Mouse (Mus musculus) left cerebral cortex, postnatal 10 days (tissue): ENCODE results near the gene Rsph14. TPM values are rescaled to one million over a fixed set of nuclear protein-coding genes. Genes with fewer than 3 reads are reported as not detected.
A peak's percentile ranks its signal among the peaks of the same experiment; 100 is the strongest.

ENCODE experiments used
- DNase-seq, 2 experiments: peaks; one replicate each; pipeline ENCODE4 v3.0.0; 2021 to 2022; ENCODE audit warnings: low spot score in 2 of 2, mixed read lengths in 1 of 2; ENCODE audit errors: extremely low spot score in 1 of 2
- intact Hi-C: fragments of 180-260 bp; cut with DNase I; formaldehyde crosslinking; loops from one replicate; pipeline ENCODE4 v1.15.1; 2025
- total RNA-seq, 2 experiments: library from RNA; stranded (reverse); gene quantifications; 2 replicates each; pipeline ENCODE4 v1.2.3; 2021

Rsph14 gene
- under 1 TPM; 0.53 to 0.64 TPM for total RNA-seq

DNA sequence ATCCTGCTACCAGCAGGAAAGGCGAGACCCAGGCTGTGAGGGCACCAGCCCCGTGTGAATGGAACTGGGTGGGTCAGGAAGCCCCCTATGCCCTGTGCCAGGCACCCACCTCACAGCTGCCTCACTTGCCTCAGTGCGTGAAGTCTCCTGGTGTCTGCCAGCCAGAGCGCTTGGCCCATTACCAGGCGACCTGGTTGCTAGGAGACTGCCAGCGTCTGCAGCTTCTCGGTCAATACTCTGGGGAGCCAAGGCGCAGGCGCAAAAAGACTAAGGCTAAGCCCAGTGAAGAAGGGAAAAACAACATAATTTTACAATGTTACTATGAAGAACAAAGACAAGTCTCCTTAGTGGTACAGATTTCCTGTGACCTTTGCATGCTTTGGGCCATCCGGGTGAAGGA lies at the start of gene Rsph14:
TSS of gene Rsph14 (minus strand) at position 192 of the 400 bp plus-strand sequence.
- intact Hi-C loops: no loop called here

DNA sequence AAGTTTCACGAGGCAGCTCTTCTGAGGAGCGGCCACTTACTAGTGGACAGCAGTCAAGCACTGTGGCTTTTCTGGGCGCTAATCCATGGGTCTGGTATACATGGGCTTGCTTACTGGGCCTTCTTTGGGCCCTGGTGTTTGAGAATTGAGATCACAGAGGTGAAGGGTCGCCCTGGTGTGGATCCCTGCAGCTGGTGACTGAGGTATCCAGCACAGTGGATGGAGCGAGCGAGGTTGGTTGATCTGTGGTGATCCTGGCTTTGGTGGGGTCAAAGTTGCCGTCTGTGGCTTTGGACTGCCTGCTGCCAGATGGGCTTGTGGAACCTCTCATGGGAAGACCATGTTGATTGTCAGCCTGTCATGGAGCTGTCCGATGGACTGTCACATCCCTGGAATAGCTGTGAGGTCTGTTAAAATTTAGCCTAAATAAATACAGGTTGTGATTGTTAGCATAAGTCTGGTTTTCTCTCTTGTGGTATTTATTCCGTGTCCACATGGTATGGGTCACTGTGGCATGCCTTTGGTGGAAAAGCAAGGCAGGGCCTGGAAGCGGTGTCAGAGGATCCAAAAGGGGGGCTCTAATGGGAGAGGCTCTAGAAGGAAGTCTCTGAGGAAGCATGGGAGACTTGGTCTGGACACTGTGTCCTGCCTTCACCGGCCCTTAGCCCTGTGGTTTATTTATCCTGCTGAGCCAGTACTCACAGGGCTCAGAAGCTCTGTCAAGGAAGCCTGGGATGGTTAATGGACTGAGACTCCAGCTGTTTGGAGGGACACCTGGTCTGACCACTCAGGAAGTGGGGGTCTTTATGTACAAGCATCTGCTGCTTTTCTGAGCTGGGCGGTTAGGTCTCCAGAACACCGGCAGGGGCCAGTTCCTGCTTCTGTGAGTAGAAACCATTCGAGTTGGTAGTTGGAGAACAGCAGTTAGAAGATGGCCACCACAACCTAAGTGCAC lies 46.1 kb upstream of the Rsph14 start:
- intact Hi-C loops: no loop called here
- DNase-seq: no peak

More for the DNA sequence above, at the start of gene Rsph14:
- DNase-seq: peak; percentile 87 to 91

GRCm38 (mm10) chr10:75075665-75076064 lies 43.3 kb upstream of the Rsph14 start:
- intact Hi-C loops: no loop called here

DNA sequence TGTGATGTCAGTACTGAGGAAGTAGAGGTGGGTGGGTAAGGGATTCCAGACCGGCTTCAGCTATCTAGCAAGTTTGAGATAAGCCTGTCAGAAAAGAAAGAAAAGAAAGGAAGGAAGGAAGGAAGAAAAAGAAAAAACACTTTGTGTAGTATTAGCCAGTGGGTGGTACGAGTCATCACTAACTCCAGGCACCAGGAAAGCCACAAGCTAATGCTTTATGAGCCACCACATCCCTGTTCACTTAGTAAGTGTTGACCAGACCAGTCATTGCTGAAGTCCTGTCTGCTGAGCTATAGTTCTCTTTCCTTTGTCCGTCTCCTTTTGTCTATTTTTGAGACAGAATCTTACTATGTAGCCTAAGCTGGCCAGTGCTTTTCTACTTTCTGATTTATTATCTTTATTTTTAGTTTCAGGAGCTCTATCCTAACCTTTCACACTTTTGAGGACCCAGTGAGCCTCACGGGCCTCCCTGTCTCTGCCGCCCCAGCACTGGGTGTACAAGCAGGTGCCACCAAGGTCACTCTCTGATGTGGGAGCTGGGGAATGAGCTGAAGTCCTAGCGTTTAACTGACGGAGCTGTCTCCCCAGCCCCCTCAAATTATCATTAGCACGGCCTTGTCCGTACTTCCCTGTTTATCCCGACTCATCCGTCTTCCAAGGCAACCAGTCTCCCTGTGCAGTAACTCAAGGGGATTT lies 38.0 kb upstream of the Rsph14 start:
- DNase-seq: no peak
- intact Hi-C loops: no loop called here

More at GRCm38 (mm10) chr10:75075665-75076064, 43.3 kb upstream of the Rsph14 start:
- DNase-seq: no peak

DNA sequence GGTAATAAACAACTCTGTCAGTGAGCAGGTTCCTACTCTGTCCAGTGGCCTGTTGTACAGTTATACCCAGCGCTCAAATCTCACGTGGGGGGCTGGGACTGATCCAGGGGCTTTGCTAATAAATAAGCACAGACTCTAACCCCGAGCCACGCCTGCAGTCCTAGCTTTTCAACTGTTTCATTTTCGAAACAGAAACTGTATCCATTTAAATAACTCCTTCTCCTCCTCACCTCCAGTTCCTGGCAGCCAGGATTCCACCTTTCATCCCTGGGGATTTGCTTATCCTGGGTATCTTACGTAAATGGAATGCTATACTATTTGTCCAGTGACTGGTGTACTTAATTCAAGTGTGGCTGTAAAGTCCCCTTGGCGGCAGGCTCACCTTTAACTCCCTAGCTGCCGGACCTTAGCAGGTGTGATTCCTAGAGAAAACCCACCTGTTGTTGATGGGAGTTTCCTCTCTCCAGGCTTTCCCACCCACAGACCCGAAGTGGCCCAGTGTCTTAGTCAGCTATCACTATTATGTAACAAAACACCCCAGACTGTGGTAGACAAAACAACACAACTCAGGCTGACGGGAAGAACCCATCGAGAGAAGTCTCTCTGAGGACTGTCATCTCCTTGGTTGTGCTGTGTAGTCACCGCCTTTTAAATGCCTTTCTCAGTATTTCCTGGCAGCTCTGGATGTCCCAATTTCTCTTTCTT lies 36.4 kb upstream of the Rsph14 start:
- intact Hi-C loops: no loop called here
- no peak for DNase-seq

DNA sequence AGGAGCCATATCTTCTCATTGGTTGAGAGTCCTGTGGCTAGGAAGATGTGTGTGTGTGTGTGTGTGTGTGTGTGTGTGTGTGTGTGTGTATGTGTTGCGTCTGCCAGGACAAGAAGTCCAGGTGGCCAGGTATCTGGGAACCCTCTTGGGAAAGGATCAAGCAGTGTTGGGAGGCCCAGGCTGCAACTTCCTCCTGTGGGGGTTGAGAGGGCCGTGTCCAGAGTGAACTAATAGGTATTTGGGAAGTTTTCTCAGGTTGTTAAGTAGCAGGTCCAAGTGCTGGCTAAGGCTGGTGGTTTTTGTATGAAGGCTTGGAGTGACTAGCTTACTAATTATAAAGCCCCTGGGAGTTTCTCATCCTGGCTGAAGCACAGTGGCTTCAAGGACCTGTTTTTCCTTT lies 35.7 kb upstream of the Rsph14 start:
- DNase-seq: no peak
- intact Hi-C loops: no loop called here

DNA sequence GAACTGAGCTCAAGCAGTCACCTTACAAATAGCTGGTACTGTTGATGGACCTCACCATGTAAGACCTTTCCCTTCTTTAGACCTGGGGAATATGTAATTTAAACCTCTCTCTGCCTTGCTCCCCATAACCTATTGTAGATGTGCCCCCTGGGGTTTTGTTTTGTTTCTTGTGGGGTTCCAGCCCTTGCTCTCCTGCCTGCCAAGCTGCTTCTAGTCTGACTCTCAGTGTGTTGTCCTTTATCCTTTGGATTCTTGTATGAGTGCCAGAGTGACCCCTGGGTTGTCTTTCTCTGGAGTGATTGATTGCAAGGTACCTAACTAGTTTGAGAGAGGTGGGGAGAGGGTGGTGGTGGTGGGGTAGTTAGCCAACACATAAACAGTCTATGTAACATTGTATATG lies 35.1 kb upstream of the Rsph14 start:
- no peak for DNase-seq
- intact Hi-C loops: no loop called here

DNA sequence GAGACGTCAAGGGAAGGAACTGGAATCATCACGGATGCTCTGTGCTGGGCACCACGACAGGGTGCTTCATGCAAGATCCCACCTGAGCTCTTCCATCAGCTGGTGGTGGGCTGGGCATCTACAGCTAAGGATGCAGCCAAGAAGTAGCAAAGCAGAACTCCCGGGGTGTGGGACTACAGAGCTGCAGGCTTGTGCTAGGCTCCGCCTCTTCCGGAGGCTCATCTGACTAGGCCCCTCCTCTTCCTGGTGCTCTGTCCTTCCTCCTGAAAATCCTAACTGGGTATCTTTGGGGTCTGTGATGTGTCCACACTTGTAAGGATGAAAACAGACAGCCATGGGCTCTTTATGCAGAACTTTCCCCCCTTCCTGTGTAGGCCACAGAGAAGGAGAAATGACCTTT lies 33.3 kb upstream of the Rsph14 start:
- intact Hi-C loops: no loop called here
- no peak for DNase-seq

DNA sequence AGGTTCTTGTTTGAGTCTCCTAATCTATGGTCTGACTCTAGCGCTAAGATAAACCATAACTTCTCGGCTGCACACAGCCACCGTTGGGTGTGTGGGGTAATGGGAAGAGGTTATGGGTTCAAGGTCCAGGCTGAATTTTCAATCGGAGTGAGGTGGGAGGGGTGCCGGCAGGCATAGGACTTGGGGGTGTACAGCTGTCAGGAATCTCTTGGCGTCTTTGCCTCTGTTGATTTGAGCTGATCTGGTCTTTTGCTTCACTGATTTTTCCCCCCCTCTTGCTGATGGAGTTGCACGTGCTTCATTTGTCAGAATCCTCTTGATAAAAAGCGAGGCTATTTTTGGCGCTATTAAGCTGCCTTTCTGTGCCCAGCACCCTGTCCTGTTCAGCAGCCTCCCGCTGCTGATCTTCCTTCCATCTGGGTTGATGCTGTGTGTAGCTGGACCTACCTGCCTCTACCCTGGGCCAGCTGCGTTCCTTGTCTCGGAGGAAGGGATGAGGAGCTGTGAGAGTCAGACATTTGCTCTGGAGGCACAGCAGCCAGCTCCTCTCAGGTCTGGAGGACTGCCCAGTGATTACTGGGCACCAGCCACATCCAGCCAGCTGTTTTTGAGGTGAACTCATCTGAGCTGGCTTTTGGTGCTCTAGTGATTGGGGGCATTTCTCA lies 31.0 kb upstream of the Rsph14 start:
- DNase-seq: no peak
- intact Hi-C loops: loop anchor here (5.0 kb wide), 1 partner anchor 39 kb away; no protein-coding TSS in a partner anchor

DNA sequence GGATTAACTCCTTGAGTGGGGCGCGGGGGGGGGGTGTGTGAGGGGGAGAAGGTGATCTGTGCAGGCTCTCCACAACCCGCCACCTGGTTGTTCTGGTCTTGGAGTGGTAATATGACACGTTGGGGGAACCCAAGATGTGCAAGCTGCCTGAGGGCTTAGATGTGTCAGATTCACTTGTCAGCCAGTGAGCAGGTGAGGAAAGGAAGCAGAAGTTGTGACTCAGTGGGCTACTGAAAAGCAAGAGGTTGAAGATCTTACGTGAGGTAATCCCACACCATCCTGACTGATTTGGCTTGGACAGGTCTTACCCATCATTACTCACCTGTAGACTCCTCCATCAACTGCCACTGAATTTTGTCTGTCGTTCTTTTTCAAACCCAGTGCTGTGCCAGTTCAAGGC lies 30.2 kb upstream of the Rsph14 start:
- DNase-seq: no peak
- intact Hi-C loops: loop anchor here (5.0 kb wide), 1 partner anchor 40 kb away; no protein-coding TSS in a partner anchor

DNA sequence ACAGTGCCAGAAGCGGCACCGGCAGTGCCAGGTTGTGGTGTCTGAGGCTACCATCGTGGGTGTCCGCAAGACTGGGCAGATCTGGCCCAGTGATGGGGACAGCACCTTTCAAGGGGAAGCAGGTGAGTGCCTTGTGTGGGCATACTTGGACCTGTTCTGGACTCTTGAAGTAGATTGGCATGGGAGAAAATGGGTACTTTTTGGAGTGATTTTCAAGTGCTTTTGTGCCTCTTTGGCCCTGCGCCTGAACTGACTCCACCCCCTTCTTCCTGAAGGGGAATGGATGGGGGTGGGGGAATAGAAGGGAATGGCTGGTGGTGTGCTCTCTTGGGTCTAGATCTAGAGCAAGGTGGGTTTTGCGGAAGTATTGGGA lies 29.8 kb upstream of the Rsph14 start:
- intact Hi-C loops: loop anchor here (5.0 kb wide), 1 partner anchor 40 kb away; no protein-coding TSS in a partner anchor

DNA sequence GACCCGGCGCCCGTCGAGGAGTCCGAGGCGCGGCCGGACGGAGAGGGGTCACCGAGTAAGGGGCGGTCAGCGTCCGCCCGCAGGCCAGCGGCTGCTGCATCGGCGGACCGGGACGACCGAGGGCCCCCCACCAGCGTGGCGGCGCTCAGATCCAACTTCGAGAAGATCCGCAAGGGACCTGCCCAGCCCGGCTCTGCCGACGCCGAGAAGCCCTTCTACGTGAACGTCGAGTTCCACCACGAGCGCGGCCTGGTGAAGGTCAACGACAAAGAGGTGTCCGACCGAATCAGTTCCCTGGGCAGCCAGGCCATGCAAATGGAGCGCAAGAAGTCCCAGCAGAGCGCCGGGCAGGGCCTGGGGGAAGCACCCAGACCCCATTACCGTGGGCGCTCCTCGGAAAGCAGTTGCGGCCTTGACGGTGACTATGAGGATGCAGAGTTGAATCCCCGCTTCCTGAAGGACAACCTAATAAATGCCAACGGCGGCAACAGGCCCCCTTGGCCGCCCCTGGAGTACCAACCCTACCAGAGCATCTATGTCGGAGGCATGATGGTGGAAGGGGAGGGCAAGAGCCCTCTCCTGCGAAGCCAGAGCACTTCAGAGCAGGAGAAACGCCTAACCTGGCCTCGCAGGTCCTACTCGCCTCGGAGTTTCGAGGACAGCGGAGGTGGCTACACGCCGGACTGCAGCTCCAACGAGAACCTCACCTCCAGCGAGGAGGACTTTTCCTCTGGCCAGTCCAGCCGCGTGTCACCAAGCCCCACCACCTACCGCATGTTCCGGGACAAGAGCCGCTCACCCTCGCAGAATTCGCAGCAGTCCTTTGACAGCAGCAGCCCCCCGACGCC lies 29.2 kb upstream of the Rsph14 start:
- DNase-seq: peak in 1 of 2 experiments; percentile 52
- intact Hi-C loops: loop anchor here (5.0 kb wide), 1 partner anchor 41 kb away; no protein-coding TSS in a partner anchor

More for the DNA sequence above, 29.8 kb upstream of the Rsph14 start:
- peak in 1 of 2 experiments; percentile 62 for DNase-seq

- intact Hi-C loops: loop anchor here (5.0 kb wide), 1 partner anchor 41 kb away; no protein-coding TSS in a partner anchor
- DNase-seq: no peak
Observed at GRCm38 (mm10) chr10:75060843-75061235, 28.5 kb upstream of the Rsph14 start.

DNA sequence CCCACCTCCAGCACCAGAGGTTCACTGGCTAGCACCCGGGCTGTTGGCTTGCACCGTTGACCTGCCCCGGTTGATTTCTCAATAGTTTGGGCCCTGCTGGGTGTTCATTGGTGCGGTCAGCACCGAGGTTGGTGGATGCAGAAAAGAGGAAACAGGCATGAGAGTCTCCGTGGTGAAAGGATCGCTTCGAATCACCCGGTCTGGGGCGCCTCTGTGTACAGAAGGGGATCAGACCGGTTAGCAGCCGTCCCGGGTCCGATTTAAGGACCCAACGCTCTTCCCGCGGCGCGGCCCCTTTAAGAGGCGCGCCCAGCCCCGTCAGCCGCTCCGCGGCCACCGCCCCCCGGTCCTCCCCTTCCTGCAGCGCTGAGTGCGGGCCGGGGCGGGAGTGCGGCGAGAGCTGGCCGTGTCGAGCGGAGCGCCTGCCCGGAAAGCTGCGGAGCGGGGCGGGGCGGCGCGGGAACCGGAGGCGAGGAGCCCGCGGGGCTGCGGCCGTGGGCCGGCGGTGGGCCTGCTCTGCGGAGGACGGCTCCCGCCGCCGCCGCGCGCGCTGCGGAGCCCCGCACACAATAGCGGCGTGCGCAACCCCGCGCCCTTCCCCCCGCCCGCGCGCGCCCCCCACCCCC lies 27.9 kb upstream of the Rsph14 start, which contains the start of gene Bcr:
TSS of gene Bcr (plus strand) at position 376 of the 626 bp plus-strand sequence.
- intact Hi-C loops: loop anchor here (5.0 kb wide), 1 partner anchor 42 kb away; no protein-coding TSS in a partner anchor
- DNase-seq: peak; percentile 60 to 90

- DNase-seq: peak; percentile 72 to 75
- intact Hi-C loops: loop anchor here (1.0 kb wide), 1 partner anchor 92 kb away; no protein-coding TSS in a partner anchor
Observed at GRCm38 (mm10) chr10:75059396-75059795, 27.0 kb upstream of the Rsph14 start.

GRCm38 (mm10) chr10:75058761-75059395 lies 26.5 kb upstream of the Rsph14 start:
- intact Hi-C loops: loop anchor here (1.0 kb wide), 1 partner anchor 92 kb away; no protein-coding TSS in a partner anchor
- DNase-seq: no peak
